Mouse (Mus musculus) frontal cortex, adult 2 months (tissue): ENCODE data around the gene Cenpb. TPM values are rescaled to one million over a fixed set of nuclear protein-coding genes. Genes with fewer than 3 reads are reported as not detected.

Source experiments
- polyA plus RNA-seq: library from polyadenylated mRNA; depleted of rRNA; stranded (reverse); fragments of >200 nt; gene quantifications from 2 replicates; pipeline ENCODE4 v1.2.3, GENCODE M21; 2012; rRNA removed

Gene Cenpb
- polyA plus RNA-seq, 1 experiment, result 79.6 TPM

Other genes with a start within 250 kb of the Cenpb start
- 174 and 189 TPM in 2 replicates for gene Gfra4, start 137.0 kb downstream of the Cenpb start, polyA plus RNA-seq
- gene Adam33, start 116.3 kb downstream of the Cenpb start, polyA plus RNA-seq, result 16.5 and 18.5 TPM in 2 replicates
- 0.23 and 0.38 TPM in 2 replicates for gene Siglec1, start 93.3 kb downstream of the Cenpb start, polyA plus RNA-seq
- gene Hspa12b, start 52.8 kb downstream of the Cenpb start, polyA plus RNA-seq, result 9.7 and 10.5 TPM in 2 replicates
- gene Gm11037, start 46.6 kb downstream of the Cenpb start, polyA plus RNA-seq, result not detected in 2 replicates
- 104 and 114 TPM in 2 replicates for gene 1700037H04Rik, start 20.0 kb downstream of the Cenpb start, polyA plus RNA-seq
- gene Cdc25b, start 6.9 kb upstream of the Cenpb start, polyA plus RNA-seq, result 22.8 and 27.6 TPM in 2 replicates
- gene Spef1, start 7.2 kb upstream of the Cenpb start, polyA plus RNA-seq, result 9.5 and 10.0 TPM in 2 replicates
- gene Ap5s1, start 27.0 kb upstream of the Cenpb start, polyA plus RNA-seq, result 47.2 and 68.7 TPM in 2 replicates
- gene Mavs, start 54.0 kb upstream of the Cenpb start, polyA plus RNA-seq, result 8.2 and 8.6 TPM in 2 replicates
- 37.7 and 38.9 TPM in 2 replicates for gene Pank2, start 82.4 kb upstream of the Cenpb start, polyA plus RNA-seq
- gene Rnf24, start 172.8 kb upstream of the Cenpb start, polyA plus RNA-seq, result 20.3 and 21.8 TPM in 2 replicates